Mouse (Mus musculus) layer of hippocampus, adult 11-12 months (tissue): Measurements from ENCODE around the gene Sbpl.

Experiments used
- DNase-seq: peaks from one replicate; pipeline ENCODE4 v3.0.0; 2022; ENCODE audit warnings: low spot score

The Sbpl gene

DNA sequence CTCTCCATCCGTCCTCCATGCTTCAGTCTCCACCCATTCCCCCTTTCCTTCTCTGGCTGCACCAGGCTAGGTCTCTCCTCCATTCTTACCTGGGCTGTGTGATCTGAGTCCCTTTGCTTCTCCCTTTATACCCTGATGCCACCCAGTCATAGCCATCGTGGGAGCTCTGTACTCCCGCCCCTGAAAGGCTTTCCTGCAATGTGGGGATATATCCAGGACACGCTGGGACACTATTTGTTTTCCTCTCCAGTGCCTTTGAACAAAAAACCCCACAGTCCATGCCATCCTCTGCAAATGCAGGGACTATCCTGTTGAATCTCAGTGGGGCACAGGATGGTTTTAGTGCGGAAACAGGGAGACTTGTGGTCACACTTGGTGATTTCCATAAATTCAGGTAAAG is at the start of gene Sbpl:
TSS of gene Sbpl (minus strand) at position 101 of the 400 bp plus-strand sequence.
- no peak for DNase-seq

GRCm38 (mm10) chr17:24004071-24004665 is 49.1 kb upstream of the Sbpl start:
- no peak for DNase-seq

DNA sequence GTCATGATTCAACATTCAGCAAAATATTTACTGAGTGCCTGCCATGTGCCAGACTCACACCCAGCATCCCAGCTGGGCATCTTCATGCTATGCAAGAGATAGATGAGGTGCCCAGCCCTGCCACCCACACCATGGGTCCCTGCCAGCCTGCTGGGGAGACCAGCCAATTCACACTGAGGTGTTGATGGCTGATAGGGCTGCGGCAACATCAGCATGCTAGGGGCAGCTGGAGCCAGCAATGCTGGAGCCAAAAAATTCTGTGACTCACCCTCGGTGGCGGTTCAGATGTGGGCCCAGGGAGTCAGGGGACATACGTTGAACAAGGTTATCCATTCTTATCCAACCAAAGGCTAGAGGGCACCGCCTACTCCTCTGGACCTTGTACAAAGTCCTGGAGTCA is 45.3 kb upstream of the Sbpl start:
- DNase-seq, result peak; percentile 76

DNA sequence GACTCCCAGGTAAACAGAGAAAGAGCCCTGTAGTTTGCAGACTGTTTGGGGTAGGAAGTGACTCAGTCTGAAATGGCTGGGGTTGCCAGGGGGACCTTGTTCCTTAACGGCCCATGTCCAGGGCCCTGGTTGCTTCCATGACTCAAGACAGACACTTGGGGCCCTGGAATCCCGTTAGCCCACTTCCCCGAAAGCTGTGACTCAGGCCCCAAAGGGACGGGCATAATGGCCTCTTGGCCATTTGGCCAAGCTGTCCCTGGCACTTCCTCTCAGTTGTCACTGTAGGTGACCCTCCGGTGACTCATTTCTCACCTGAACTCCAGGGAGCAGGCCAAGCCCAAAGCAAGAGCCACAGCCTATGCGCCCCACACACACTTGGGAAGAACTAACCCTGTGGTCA is 43.3 kb upstream of the Sbpl start:
- DNase-seq, result no peak

DNA sequence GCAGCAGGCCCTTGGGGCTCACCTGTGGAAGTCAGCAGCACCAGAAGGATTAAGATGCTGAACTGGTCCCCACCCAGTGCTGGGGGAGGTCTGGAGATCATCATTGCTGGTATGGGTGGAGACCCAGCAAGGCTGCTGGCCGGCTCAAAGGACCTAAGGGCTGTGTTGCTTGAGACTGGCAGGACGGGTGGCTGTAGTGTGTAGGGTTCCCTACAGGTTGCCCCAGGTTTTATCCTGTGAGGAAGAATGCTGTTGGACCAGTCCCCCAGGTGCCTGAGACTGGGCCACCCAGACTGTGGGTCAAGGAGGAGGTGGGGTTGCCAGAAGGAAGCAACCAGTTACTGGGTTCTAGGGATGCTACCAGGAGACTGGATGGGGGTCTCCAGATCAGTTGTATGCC is 42.8 kb upstream of the Sbpl start, which contains the start of gene Prss22:
TSS of gene Prss22 (minus strand) at position 200 of the 400 bp plus-strand sequence.
- DNase-seq, result no peak

DNA sequence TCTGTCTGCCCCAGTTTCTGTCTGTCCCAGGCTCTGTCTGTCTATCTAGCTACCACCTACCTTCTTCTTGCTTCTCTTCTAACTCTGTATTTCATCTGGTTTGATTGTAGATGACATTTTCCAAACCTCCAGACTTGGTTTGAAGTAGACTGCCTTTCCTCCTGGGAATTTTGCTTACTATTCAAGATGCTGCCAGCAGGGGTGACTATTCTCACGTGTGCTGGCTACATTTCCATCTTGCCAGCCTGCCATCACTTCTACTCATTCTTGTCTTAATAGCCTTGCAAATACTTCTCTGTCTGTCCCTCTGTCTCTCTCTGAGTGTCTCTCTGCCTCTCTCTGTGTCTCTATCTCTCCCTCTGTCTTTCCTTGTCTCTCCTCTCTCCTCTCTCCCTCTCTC is 40.3 kb upstream of the Sbpl start:
- DNase-seq, result no peak

- DNase-seq, result no peak
Measured at GRCm38 (mm10) chr17:23994667-23995066, 39.6 kb upstream of the Sbpl start.

- DNase-seq, result peak; percentile 96
Measured at GRCm38 (mm10) chr17:23993559-23994428, 38.7 kb upstream of the Sbpl start.

- DNase-seq, result no peak
Measured at GRCm38 (mm10) chr17:23992789-23993553, 37.9 kb upstream of the Sbpl start.

DNA sequence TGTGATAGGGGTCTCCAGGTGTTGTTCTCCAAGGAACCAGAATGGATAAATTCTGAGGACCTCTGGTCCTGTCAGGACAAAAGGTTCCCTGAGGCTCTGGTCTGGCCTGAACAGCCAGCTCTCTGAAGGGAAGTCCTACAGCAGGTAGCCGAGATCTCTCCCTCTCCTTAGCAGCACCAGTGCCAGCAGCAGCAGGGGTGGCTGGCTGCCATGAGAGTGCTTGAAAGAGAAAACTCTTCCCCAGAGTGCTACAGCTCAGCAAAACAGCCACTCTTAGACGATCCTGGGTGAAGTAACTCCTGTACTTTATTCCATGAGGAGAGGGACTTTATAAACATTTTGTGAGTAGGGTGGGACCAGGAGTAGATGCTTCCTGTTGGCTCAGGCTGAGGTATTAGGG is 34.7 kb upstream of the Sbpl start:
- DNase-seq, result no peak

GRCm38 (mm10) chr17:23984989-23985388 is 29.9 kb upstream of the Sbpl start:
- no peak for DNase-seq

DNA sequence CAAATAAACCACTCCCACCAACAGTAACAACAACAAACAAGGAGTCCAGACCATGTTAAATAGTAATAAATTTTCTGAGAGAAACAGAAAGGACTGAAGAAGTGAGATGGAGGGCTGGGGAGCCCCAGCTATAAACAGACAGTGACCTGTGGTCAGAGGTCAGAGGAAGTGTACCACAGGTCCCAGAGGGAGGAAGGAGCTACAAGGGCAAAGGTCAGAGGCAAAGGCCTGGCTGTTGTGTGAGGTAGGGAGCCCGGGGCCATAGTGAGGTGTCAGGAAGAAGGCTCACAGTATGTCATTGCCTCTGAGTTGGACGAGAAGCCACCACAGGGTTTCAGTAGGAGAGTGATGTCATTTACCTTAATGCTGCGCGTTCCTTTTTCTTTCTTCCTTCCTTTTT is 27.8 kb upstream of the Sbpl start:
- DNase-seq, result no peak

- no peak for DNase-seq
Measured at GRCm38 (mm10) chr17:23980297-23980909, 25.3 kb upstream of the Sbpl start, which contains the start of gene Prss30. Gene Prss30 (minus strand): TSS chr17:23980566.

GRCm38 (mm10) chr17:23979471-23979870 is 24.4 kb upstream of the Sbpl start:
- no peak for DNase-seq

DNA sequence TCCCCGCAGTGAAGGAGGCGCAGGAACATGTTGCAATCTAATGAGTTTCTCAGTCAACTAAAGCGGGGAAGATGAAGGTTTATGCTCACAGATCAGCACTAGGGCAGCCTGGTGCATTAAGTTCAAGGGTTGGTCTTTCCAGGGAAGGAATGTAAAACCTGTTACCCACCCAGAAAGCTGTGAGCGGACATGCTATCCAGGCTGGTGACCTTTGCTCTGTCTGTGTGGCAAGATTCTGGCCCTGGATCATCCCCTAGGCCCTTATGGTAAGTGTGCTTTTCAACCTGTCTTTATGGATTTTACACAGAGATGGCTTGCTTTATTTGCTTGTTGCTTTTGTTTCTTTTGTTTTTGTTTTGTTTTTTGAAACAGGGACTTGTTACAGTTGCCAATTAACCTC is 21.6 kb upstream of the Sbpl start:
- DNase-seq, result no peak

DNA sequence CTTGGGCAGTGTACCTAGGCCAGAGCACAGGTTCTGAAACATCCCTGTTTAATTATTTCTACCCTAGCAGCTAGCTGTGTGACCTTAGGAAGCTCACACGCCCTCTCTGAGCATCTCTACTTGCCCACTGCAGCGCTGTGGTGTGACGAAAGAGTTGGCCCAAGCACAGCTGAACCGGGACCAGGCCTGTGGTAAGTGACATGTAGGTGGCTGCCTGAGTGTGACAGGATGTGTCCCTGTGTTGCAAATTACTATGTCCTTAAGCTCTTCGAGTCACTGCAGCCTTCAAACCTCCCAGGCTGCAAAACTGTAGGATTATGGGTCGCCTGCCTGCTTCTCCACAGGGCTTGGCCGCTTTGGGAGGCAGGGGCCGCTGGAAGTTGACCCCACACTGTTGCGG is 16.2 kb upstream of the Sbpl start:
- no peak for DNase-seq

DNA sequence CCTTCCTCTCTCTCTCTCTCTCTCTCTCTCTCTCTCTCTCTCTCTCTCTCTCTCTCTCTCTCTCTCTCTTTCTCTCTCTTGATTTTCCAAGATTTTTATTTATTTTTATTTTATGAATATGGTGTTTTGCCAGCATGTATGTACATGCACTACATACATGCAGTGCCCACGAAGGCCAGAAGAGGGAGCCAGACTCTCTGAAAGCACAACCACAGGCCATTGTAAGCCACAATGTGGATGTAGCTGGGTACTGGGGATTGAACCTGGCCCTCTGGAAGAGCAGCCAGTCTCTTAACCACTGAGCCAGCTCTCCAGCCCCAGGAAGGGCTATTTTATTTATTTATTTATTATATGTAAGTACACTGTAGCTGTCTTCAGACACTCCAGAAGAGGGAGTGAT is 14.2 kb upstream of the Sbpl start:
- peak; percentile 89 for DNase-seq

DNA sequence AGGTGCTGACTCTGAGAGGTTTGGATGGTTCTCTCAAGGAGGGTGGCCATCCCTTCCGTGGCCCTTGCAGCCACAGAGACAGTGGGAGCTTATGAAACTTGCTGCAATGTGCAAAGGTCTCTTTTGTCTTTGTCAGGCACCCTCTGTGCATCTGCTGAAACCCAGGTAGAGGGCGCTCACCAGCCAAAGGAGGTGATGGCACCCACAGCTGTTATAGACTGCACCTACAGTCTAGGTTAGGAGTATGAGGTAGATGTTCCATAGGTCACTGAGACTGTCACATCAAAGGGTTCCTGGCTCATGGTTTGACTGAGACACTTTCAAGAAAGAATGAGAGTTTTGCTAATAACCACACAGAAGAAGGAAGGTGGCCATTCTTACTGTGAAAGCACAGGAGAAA is 13.7 kb upstream of the Sbpl start:
- DNase-seq, result no peak

GRCm38 (mm10) chr17:23966658-23967401 is 11.8 kb upstream of the Sbpl start:
- DNase-seq, result no peak

DNA sequence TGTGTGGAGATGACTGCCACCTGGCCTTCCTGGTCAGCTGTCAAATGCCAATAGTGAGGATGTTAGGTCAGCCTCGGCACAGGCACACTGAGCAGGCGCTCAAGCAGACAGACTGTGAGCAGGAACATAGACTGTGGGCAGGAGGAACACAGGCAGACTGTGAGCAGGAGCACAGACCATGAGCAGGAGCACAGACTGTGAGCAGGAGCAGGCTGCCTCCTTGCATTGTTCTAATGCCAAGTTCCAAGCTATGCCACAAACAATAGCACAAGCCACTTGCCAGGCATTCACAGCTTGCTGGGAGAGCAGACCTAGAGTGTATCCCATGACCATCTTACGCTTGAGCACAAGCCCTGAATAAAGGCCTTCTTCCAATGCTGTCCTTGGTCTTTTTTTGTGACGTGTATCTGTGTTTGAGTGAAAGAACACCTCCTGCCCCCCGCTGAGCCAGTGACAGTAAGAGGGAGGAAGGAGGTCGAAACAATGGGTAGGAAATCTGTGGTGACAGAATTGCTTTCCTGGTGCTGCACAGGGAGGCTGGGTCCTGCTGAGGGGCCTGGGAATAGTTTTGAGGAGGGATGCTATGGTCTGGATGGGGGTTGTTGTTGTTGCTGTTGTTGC is 10.8 kb upstream of the Sbpl start:
- peak; percentile 32 for DNase-seq

GRCm38 (mm10) chr17:23961573-23962122 is 6.6 kb upstream of the Sbpl start:
- no peak for DNase-seq
